Mouse (Mus musculus) limb, embryonic 15.5 days (tissue): ENCODE results near the gene Ank3. TPM values are rescaled to one million over a fixed set of nuclear protein-coding genes. Genes with fewer than 3 reads are reported as not detected.

Experiments used
- ATAC-seq: fragments of 200-750 bp; cut with Nextera tagmentation; 2 replicates; pipeline ENCODE4 v1.8.0; 2017; ENCODE audit warnings: low read depth, moderate TSS enrichment; ENCODE audit not compliant: insufficient number of reproducible peaks, low FRiP score, low TSS enrichment
- H3K27ac ChIP-seq: fragments of 300-500 bp; sonication (generic); 2 replicates; pipeline ENCODE4 v1.5.1; 2015; ENCODE audit warnings: moderate library complexity, mild to moderate bottlenecking, inconsistent platforms
- H3K27me3 ChIP-seq: fragments of 300-500 bp; sonication (generic); 2 replicates; pipeline ENCODE4 v1.6.1; 2015; ENCODE audit warnings: inconsistent platforms
- H3K36me3 ChIP-seq: fragments of 300-500 bp; sonication (generic); 2 replicates; pipeline ENCODE4 v1.6.1; 2015; ENCODE audit warnings: inconsistent platforms
- H3K4me1 ChIP-seq: fragments of 300-500 bp; sonication (generic); 2 replicates; pipeline ENCODE4 v1.6.1; 2015; ENCODE audit warnings: inconsistent platforms
- H3K4me2 ChIP-seq: fragments of 300-500 bp; sonication (generic); 2 replicates; pipeline ENCODE4 v1.6.1; 2015; ENCODE audit warnings: mild to moderate bottlenecking, inconsistent platforms
- H3K4me3 ChIP-seq: fragments of 300-500 bp; sonication (generic); 2 replicates; pipeline ENCODE4 v1.5.1; 2015; ENCODE audit warnings: mild to moderate bottlenecking, inconsistent platforms
- H3K9ac ChIP-seq: fragments of 300-500 bp; sonication (generic); 2 replicates; pipeline ENCODE4 v1.6.1; 2015; ENCODE audit warnings: inconsistent platforms
- H3K9me3 ChIP-seq: fragments of 300-500 bp; sonication (generic); 2 replicates; pipeline ENCODE4 v1.6.1; 2016; ENCODE audit warnings: inconsistent platforms
- WGBS: fragments of 180-500 bp; shearing (Covaris S2); methylation state at CpG from one replicate; pipeline ENCODE4 v1.1.7; 2015; 5-methylcytosine and 5-hydroxymethylcytosine counted together
- polyA plus RNA-seq: library from polyadenylated mRNA; unstranded; fragments of >200 nt; fragmentation: Nextera tagmentation; extraction: Ambion mirVana; gene quantifications from 2 replicates; pipeline ENCODE4 v1.2.1, GENCODE M21; 2015

Gene Ank3
- polyA plus RNA-seq, 1 experiment from 2014 or later, result 29.1 TPM

GRCm38 (mm10) chr10:69944845-69945244 lies 546.3 kb downstream of the Ank3 start:
- H3K27me3 ChIP-seq, result no peaks in the 10 kb centered on the region
- H3K27ac ChIP-seq, result no peak overlapping the region
- 65% methylated on average over 9 of the region's 9 CpGs for WGBS
- H3K4me1 ChIP-seq, result peaks cover 7% of the 10 kb centered on the region; the same call in 1 of the 2 replicates
- H3K4me2 ChIP-seq, result no peak overlapping the region
- H3K9ac ChIP-seq, result no peak overlapping the region
- H3K4me3 ChIP-seq, result no peak overlapping the region
- no peak for ATAC-seq
- no peaks in the 10 kb centered on the region for H3K9me3 ChIP-seq
- H3K36me3 ChIP-seq, result no peaks in the 10 kb centered on the region; the same call in 1 of the 2 replicates

- H3K4me3 ChIP-seq, result no peak overlapping the region
- H3K4me2 ChIP-seq, result no peak overlapping the region
- H3K36me3 ChIP-seq, result no peaks in the 10 kb centered on the region
- H3K27ac ChIP-seq, result no peak overlapping the region
- no peaks in the 10 kb centered on the region for H3K9me3 ChIP-seq
- 80% methylated on average over 8 of the region's 8 CpGs for WGBS
- no peak overlapping the region for H3K9ac ChIP-seq
- H3K27me3 ChIP-seq, result no peaks in the 10 kb centered on the region
- no peak for ATAC-seq
- peaks cover 7% of the 10 kb centered on the region; the same call in 1 of the 2 replicates for H3K4me1 ChIP-seq
Measured at GRCm38 (mm10) chr10:69945870-69946269, 547.3 kb downstream of the Ank3 start.

GRCm38 (mm10) chr10:69946271-69946670 lies 547.7 kb downstream of the Ank3 start:
- Histone ChIP-seq H3K27ac (no peak overlapping the region), H3K4me3 (no peak overlapping the region), H3K9ac (no peak overlapping the region), H3K4me2 (no peak overlapping the region), H3K4me1 (peaks cover 7% of the 10 kb centered on the region; the same call in 1 of the 2 replicates), H3K27me3 (no peaks in the 10 kb centered on the region), H3K9me3 (no peaks in the 10 kb centered on the region), H3K36me3 (no peaks in the 10 kb centered on the region)
- ATAC-seq, result no peak
- 82% methylated on average over 8 of the region's 8 CpGs for WGBS

- Histone ChIP-seq H3K9me3 (no peaks in the 10 kb centered on the region), H3K4me2 (no peak overlapping the region), H3K4me1 (peaks cover 7% of the 10 kb centered on the region; the same call in 1 of the 2 replicates), H3K4me3 (no peak overlapping the region), H3K27ac (peak overlapping the region; percentile 58; the same call in 1 of the 2 replicates), H3K27me3 (no peaks in the 10 kb centered on the region), H3K9ac (no peak overlapping the region), H3K36me3 (no peaks in the 10 kb centered on the region)
- WGBS, result 51% methylated on average over 6 of the region's 6 CpGs
- no peak for ATAC-seq
Measured at GRCm38 (mm10) chr10:69947093-69947492, 548.5 kb downstream of the Ank3 start.

- H3K36me3 ChIP-seq, result no peaks in the 10 kb centered on the region
- peaks cover 7% of the 10 kb centered on the region; the same call in 1 of the 2 replicates for H3K4me1 ChIP-seq
- H3K4me2 ChIP-seq, result no peak overlapping the region
- H3K27me3 ChIP-seq, result no peaks in the 10 kb centered on the region
- WGBS, result 86% methylated on average over 11 of the region's 11 CpGs
- H3K9me3 ChIP-seq, result no peaks in the 10 kb centered on the region
- no peak overlapping the region for H3K4me3 ChIP-seq
- H3K9ac ChIP-seq, result no peak overlapping the region
- ATAC-seq, result no peak
- no peak overlapping the region for H3K27ac ChIP-seq
Measured at GRCm38 (mm10) chr10:69950236-69950918, 551.8 kb downstream of the Ank3 start.

GRCm38 (mm10) chr10:69950919-69951236 lies 552.3 kb downstream of the Ank3 start:
- no peak for ATAC-seq
- WGBS, result 89% methylated on average over 9 of the region's 9 CpGs
- no peak overlapping the region for H3K4me3 ChIP-seq

GRCm38 (mm10) chr10:69951426-69951825 lies 552.9 kb downstream of the Ank3 start:
- ATAC-seq, result no peak

More at GRCm38 (mm10) chr10:69950919-69951236, 552.3 kb downstream of the Ank3 start:
- Histone ChIP-seq H3K4me2 (no peak overlapping the region), H3K36me3 (no peaks in the 10 kb centered on the region), H3K9me3 (no peaks in the 10 kb centered on the region), H3K4me1 (peaks cover 7% of the 10 kb centered on the region; the same call in 1 of the 2 replicates), H3K9ac (no peak overlapping the region), H3K27ac (no peak overlapping the region), H3K27me3 (no peaks in the 10 kb centered on the region)

GRCm38 (mm10) chr10:69952316-69952715 lies 553.7 kb downstream of the Ank3 start:
- Histone ChIP-seq H3K27me3 (no peaks in the 10 kb centered on the region), H3K27ac (no peak overlapping the region), H3K9ac (no peak overlapping the region), H3K4me1 (no peaks in the 10 kb centered on the region), H3K4me2 (no peak overlapping the region), H3K36me3 (0 out of 2 replicates have a peak, but pooled peaks cover 3% of the 10 kb centered on the region), H3K9me3 (no peaks in the 10 kb centered on the region), H3K4me3 (no peak overlapping the region)
- WGBS, result 93% methylated on average over 1 of the region's 1 CpGs
- no peak for ATAC-seq

More at GRCm38 (mm10) chr10:69951426-69951825, 552.9 kb downstream of the Ank3 start:
- H3K36me3 ChIP-seq, result 0 out of 2 replicates have a peak, but pooled peaks cover 1% of the 10 kb centered on the region
- WGBS, result 77% methylated on average over 4 of the region's 4 CpGs
- H3K4me1 ChIP-seq, result peaks cover 5% of the 10 kb centered on the region; the same call in 1 of the 2 replicates
- no peak overlapping the region for H3K9ac ChIP-seq
- no peaks in the 10 kb centered on the region for H3K27me3 ChIP-seq
- H3K9me3 ChIP-seq, result no peaks in the 10 kb centered on the region
- no peak overlapping the region for H3K27ac ChIP-seq
- H3K4me2 ChIP-seq, result no peak overlapping the region
- H3K4me3 ChIP-seq, result no peak overlapping the region

GRCm38 (mm10) chr10:69954657-69955267 lies 556.2 kb downstream of the Ank3 start:
- H3K4me3 ChIP-seq, result no peak overlapping the region
- H3K36me3 ChIP-seq, result peaks cover 3% of the 10 kb centered on the region; the same call in 1 of the 2 replicates
- ATAC-seq, result no peak
- H3K9me3 ChIP-seq, result no peaks in the 10 kb centered on the region
- H3K4me2 ChIP-seq, result no peak overlapping the region
- no peaks in the 10 kb centered on the region for H3K27me3 ChIP-seq
- WGBS, result 85% methylated on average over 9 of the region's 9 CpGs
- H3K4me1 ChIP-seq, result no peaks in the 10 kb centered on the region
- H3K27ac ChIP-seq, result no peak overlapping the region
- no peak overlapping the region for H3K9ac ChIP-seq

- Histone ChIP-seq H3K4me2 (no peak overlapping the region), H3K4me1 (0 out of 2 replicates have a peak, but pooled peaks cover 3% of the 10 kb centered on the region), H3K9me3 (no peaks in the 10 kb centered on the region), H3K27ac (no peak overlapping the region), H3K27me3 (no peaks in the 10 kb centered on the region), H3K4me3 (no peak overlapping the region), H3K9ac (no peak overlapping the region), H3K36me3 (no peaks in the 10 kb centered on the region; the same call in 1 of the 2 replicates)
- no peak for ATAC-seq
- 77% methylated on average over 7 of the region's 7 CpGs for WGBS
Measured at GRCm38 (mm10) chr10:69962226-69962625, 563.7 kb downstream of the Ank3 start.

- H3K27ac ChIP-seq, result no peak overlapping the region
- no peak overlapping the region for H3K9ac ChIP-seq
- no peaks in the 10 kb centered on the region; the same call in 1 of the 2 replicates for H3K36me3 ChIP-seq
- no peaks in the 10 kb centered on the region for H3K27me3 ChIP-seq
- WGBS, result 72% methylated on average over 7 of the region's 7 CpGs
- ATAC-seq, result no peak
- 0 out of 2 replicates have a peak, but pooled peaks cover 3% of the 10 kb centered on the region for H3K4me1 ChIP-seq
- no peak overlapping the region for H3K4me2 ChIP-seq
- no peaks in the 10 kb centered on the region for H3K9me3 ChIP-seq
- no peak overlapping the region for H3K4me3 ChIP-seq
Measured at GRCm38 (mm10) chr10:69962976-69963375, 564.4 kb downstream of the Ank3 start.

- 6% methylated on average over 5 of the region's 5 CpGs for WGBS
- H3K4me1 ChIP-seq, result 0 out of 2 replicates have a peak, but pooled peaks cover 3% of the 10 kb centered on the region
- no peak overlapping the region for H3K27ac ChIP-seq
- H3K9me3 ChIP-seq, result no peaks in the 10 kb centered on the region
- H3K27me3 ChIP-seq, result no peaks in the 10 kb centered on the region
- H3K9ac ChIP-seq, result no peak overlapping the region
- H3K36me3 ChIP-seq, result no peaks in the 10 kb centered on the region; the same call in 1 of the 2 replicates
- no peak overlapping the region for H3K4me2 ChIP-seq
- no peak overlapping the region for H3K4me3 ChIP-seq
- ATAC-seq, result no peak
Measured at GRCm38 (mm10) chr10:69964611-69965010, 566.0 kb downstream of the Ank3 start.
